Mouse (Mus musculus) A20 (cell line): ENCODE measurements around the gene Ccng1.

ENCODE experiments used
- DNase-seq: peaks from one replicate; pipeline ENCODE4 v3.0.0-alpha.2; 2011; ENCODE audit warnings: low read depth, low spot score

Gene Ccng1

DNA sequence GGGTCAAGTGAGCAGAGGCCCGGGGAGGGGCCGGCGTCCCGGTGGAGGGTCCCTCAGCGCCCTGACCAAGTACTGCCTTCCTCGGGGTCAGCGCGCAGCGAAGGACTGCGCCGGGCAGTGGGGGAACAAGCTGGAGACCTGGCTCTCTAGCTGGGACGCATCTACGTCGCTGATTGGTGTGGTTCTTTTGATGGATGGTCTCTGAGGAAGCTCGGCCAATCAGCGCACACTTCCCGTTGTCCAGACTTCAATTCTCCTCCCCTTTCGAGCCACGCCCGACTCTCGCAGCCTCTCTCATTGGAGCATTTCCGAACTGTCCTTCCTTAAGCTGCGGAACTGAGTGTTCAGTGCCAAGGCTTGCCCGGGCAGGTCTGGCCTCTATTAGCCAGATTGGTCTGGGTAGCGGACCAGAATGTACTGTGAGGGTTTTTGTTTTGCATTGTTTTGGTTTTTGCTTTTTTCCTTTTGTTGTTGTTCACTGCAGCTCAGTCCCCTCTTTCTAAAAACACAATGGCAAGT, at the start of gene Ccng1:
Gene Ccng1, minus strand, starts transcription at position 203 of the 519 bp plus-strand sequence.
- peak; percentile 95 for DNase-seq

DNA sequence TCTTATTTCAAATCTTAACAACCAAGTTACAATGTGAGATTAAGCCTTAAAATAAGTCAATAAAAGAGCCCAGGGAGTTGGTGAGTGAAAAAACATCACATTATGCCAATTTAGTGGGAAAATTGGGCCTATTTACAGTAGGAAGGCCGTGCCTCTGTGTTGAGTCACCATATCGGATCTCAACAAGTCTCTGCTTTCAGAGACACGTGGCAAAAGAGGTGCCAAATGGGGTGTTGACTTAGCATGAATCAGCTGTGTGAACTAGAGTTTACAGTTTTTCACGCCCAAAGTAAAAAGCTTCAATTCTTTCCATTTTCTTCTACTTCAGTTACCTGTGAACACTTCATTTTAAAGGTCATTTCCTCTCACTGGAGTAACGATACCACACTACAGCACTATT, 35.2 kb upstream of the Ccng1 start:
- DNase-seq, result no peak

DNA sequence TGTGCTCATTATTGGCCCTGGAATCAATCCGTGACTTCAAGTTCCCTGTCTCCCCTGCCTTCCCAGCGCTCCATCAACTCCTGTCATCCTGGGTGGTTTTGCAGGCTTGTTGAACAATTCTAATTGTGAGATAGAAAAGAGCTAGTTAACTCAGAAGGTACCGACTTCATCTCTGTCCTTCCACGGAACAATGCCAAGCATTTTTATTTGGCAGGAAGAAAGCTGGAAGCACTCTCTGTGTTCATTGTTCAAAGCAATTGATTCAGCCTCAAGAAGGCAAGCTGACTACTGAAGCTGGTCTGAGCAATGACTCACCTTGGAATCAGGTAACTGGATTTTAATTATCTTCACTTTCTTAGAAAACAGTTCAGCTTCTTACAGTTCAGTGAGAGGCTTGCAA, 34.6 kb upstream of the Ccng1 start:
- DNase-seq, result no peak

DNA sequence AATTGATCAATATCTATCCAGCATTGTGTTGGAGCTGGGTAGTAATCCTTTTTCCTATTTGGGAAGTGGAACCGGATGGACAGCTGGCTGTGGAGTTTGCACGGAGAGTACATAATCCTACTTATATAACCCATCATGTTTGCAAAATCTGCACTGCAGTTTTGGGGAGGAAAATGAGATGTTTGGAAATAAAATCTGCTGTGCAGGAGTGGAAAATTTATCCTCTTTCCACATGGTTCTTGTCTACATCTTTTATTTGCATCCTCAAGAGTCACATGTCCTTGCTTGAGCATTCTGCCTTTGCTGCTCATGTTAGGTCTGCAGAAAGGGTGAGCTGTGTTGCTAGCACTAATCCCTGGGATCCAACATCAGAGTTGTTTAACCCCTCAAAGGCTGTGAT, 31.8 kb upstream of the Ccng1 start:
- DNase-seq, result no peak

DNA sequence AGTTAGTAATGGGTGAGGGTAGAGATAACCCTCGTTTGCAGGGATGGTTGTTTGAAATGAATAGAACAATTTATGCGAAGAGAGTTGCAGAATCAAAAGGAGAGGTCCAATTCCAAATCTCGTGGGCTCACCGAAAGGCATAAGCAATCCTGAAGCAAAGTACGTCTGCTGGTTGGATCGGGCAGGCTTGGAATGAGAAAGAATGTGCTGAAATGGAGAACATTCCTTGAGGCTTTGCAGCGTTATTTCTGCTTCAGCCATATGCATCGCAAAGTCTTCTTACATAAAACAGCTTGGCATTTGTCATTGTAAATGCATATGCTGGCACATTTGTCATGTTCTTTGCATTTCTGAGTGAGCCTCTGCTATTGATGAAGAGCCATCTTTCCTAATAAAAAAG, 29.2 kb upstream of the Ccng1 start:
- DNase-seq, result no peak

DNA sequence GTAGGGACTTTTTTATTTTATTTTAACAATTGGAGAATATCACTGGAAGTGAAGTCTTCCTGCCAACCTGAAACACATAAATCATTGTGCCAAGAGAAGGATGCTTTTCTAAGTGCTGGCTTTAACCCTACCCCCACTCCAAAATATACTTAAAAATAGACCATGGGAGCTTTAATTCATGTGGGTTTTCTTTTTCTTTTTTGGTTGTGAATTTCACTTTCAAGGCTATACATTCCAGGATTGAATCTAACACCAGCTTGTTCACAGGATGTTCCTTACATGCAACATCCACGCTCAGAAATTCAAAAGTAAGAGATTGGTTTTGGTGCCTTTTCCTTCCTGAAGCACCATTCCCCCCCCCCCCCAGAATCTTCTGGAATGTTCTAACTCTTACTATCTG, 28.2 kb upstream of the Ccng1 start:
- no peak for DNase-seq

DNA sequence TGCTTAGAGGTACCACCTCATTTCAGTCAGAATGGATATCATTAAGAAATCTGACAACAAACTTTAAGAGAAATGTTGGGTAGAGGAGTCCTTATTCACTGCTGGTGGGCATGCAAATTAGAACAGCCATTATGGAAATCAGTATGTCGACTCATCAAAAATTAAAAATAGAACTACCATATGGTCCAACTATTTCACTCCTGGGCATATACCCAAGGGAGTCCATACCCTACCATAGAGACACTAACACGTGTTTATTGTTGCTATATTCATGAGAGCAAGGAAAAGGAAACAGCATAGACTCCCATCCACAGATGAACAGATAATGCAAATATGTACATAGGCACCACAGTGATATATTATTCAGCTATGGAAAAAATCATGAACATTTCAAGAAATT, 26.7 kb upstream of the Ccng1 start:
- no peak for DNase-seq

DNA sequence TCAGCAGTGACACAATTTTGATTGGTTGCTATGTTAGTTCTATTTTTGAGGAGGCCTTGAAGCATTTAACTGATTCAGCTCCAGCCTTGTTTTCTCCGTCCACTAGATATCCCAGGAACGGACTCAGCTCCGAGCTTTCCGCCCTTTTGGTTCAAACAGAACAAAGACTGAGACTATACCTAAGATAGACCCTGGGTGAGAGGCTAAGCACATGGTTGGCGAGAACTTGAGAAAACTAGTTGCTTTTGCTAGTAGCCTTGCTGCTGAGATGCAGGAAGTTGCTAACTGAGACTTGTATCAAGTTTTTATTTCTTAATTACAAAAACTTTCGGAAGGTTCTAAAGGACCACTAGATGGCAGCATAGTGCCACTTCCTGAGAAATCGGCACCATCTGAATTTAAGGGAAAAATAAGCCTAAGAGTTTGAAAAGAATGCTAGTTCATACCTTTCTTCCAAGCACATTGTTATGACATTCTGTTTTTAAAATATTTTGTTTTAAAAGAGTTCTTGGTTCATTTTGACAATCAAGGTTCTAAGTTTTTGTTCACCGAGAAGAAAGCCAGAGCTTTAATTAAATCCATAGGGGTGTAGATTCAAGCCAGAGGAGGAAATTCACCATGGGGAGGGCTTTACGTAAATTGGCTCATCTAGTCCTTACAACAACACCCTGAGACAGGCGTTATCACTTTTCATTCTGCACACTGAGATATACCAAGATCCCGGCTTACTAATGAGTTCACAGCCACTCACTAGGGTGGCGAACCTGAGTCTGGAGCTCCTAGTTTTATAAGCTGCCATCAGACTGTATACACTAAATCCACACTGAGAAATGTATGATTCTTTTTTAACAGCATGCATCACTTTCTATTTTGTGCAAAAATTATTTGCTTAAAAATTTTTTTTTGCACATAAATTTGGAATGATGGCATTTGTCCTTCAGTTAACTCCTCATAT, 20.5 kb upstream of the Ccng1 start:
- peak; percentile 59 for DNase-seq

DNA sequence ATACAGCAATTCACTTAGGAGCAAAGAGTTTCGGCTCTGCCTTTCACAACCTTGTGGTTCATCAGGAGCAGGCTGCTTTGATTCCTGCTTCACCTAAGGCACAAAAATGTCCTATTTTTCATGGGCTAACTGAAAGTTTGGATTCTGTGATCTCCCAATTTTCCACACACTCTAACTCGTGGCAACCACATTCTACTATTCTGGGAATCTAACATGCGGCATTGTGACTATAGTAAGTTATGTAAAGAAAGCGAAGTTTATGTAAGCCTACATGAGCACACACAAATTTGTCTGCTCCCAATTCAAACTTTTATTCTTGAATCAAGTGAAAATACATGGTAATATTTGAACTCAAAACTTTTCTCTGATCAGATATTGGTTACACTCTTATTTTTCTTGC, 9.6 kb upstream of the Ccng1 start:
- no peak for DNase-seq

DNA sequence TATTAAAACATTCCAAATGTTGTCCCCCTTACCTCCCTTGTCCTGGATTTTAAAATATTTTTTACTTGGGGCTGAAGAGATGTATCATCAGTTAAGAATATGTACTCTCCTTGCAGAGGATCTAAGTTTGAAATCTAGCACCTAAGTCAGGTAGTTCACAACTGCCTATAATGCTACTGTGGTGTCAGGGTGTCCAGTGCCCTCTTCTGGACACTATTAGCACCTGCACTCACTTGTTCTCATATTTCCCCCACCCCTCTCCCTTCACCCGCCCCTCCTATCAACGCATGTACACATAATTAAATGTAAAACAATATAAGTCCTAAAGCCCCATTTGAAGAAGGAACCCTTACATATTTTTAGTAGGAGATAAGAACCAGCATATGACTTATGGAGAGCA, 8.3 kb upstream of the Ccng1 start:
- DNase-seq, result peak; percentile 58

DNA sequence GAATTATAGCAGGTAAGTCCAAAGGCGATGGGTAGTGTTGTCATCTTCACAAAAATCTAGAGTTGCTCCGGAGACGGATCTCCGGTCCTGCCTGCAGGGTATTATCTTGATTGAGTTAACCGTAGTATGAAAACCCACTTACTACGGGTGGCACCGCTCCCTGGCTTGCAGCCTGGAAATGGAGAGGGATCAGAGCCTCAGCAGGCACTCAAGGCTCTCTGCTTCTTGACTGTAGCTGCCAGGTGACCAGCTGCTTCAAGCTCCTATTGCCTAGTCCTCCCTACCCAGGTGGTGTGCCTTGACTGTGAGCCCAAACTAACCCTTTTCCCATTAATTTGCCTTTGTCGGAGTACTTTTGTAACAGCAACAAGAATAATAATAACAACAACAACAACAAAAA, 4.8 kb upstream of the Ccng1 start:
- no peak for DNase-seq

DNA sequence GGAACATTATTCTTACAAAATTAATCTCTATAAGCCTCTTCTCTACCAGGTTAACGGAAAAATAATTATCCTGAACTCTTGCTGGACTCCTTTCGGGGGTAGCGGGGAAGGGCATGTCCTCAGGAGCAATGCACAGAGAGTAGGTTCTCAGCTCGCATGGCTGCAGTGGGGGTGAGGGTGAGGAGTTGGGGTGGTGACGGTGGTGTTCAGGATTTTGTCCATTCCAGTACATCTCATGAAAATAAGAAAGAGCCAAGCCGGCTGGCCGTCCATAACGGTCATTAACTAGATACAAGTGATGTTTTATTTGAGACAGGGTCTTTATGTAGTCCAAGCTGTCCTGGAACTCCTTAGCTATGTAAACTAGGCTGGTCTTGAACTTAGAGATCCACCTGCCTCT, 857 bp upstream of the Ccng1 start:
- no peak for DNase-seq

DNA sequence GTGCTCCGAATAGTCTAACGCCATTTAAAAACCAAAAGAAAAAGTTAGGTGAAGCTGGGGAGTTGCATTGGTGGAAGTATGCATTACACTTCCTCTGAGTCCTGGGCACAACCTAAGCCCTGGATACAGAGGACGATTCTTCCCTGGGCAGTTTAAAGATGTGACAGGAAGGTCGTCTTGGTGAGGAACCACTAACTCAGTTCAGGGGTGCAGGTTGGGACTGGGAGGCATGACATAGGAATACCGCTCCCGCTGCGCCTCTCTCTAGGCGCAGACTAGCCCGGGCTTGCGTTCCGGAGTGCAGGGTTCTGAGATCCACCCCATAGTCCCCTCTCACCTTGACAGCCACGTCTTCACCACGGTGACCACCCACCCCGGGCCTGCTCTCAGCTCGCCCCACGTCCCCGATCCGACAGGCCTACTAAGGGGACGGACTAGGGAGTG, 425 bp downstream of the Ccng1 start:
- DNase-seq, result no peak

DNA sequence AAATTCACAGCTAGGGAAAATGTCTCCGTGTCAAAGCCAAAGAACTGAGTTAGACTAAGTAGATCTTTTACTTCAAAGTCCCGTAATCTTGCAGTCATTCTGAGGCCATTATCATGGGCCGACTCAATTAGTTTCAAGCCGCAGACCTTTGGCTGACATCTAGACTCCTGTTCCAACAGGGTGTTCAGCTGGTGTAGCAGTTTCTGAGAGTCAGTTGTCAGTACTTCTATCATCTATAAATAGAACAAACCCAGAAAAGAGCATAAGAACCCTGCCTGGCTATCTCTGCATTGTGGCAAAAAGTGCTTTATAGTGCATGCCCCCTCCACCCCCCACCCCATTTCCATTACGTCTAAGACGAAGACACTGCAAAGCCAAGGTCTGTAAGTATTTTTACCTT, 1.3 kb downstream of the Ccng1 start:
- no peak for DNase-seq

DNA sequence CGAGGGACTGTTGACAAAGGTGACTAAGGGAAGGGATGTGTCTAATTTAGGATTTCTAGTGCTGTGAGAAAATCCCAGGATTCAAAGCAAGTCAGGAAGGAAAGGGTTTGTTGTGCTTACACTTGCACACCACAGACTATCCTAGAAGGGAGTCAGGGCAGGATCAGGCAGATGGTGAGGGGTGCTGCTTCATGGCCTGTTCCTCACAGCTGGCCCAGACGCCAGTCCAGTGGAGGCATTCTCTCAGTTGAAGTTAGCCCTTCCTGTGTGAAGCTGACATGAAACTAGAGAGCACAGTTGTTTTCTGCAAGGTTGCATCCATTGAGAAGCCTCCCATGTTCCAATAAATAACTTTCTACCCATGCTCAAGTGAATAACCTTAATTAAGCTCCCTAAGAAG, 7.4 kb downstream of the Ccng1 start:
- no peak for DNase-seq

DNA sequence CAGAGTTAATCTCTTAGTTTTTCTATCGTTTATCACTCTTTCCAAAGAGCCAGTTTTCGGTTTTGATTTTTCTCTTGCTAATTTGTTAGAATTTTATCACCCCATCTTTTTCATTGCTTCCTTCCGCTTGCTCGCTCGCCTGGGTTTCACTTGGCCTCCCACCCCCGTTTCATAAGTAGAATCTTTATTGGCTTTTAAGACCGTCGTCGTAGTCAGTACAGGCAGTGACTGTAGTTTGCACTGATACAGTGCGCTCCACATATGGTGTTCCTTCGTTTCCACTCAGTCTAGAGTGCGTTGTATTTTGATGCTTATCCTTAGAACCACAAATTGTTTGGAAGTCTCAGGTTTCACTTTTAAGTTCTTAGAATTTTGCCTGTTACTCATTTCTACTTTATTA, 8.8 kb downstream of the Ccng1 start:
- DNase-seq, result no peak

DNA sequence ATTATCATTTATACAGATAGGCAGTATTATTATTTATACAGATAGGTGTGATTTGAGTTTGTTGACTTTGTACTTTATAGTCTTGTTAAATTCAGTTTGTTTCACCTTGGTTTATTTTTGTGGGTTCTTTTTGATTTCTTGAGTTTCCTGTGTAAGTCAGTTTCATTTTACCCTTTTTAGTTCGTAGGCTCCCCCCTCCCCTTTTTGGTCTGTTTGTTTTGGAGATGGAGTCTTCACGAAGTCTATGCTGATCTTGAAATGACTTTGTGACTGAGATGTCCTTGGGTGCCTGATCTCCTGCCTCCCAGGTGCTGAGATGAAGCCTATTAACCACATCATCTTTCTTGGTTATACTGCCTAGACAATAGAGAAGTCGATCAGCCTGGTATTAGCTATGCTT, 10.8 kb downstream of the Ccng1 start:
- DNase-seq, result no peak

DNA sequence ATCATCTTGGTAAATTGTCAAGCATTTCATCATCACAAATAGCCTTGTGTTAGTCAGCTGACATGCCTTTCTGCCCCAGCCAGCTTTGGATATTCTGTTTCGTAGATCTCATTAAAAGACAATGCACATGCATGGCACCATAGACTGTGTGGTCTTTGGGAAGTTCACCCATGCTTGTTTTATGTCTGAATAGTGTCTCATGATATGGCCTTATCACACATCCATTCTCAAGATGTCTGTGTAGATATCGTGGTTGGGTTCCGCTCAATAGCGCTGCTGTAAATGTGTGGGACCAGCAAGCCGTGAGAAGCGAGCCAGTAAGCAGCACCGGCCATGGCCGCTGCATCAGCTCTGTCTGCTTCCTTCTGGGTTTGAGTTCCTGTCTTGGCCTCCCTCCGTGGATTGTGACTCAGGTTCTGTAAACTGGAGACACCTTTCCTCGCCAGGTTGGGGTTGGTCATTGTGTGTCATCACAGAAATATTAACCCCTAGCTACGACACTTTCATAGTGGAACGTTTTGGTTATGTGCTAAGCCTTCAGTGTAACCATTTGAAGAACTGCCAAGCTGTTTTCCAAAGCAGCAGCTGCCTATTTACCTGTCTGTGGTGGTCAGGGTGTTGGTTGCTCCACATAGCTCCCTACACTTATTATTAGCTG, 13.4 kb downstream of the Ccng1 start:
- DNase-seq, result no peak

DNA sequence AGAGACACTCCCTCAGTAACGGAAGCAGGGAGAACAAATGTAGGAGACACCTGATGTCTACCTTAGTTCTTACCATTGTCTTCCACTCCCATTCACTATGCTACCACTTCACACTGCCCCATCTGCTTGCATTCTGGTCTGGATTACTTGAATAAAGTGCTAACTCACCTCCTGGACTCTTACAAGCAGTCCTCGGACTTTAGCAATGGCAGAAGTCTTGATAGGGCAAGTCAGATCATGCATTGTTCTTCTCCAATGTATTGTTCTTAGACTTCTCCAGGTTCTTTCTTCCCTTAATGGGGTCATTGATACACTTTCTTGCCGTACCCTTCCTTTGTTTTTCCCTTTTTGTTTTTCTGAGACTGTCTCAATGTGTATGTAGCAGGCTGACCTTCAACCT, 17.7 kb downstream of the Ccng1 start:
- DNase-seq, result no peak

DNA sequence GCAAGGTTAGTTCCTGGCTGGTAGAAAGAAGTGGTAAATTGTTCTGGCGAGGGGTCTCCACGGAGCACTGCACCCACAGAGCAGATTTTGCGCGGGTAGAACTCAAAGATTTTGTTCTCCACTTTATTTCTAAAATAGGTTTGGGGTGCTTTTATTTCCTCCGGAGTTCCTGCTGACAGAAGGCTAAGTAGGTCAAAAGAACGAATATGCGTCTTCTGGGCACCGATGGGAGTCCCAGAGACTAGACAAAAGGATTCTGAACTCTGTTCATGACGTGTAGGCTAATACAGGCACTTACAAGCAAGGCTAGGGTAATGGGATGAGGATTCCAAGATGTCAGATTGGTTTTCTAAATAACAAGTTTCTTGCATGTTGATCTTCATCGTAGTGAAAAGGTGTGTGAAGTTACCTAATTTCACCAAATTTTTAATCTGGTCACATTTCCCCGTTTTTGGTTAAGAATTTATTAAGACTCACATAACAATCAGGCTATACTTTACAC, 20.8 kb downstream of the Ccng1 start:
- DNase-seq, result peak; percentile 19

DNA sequence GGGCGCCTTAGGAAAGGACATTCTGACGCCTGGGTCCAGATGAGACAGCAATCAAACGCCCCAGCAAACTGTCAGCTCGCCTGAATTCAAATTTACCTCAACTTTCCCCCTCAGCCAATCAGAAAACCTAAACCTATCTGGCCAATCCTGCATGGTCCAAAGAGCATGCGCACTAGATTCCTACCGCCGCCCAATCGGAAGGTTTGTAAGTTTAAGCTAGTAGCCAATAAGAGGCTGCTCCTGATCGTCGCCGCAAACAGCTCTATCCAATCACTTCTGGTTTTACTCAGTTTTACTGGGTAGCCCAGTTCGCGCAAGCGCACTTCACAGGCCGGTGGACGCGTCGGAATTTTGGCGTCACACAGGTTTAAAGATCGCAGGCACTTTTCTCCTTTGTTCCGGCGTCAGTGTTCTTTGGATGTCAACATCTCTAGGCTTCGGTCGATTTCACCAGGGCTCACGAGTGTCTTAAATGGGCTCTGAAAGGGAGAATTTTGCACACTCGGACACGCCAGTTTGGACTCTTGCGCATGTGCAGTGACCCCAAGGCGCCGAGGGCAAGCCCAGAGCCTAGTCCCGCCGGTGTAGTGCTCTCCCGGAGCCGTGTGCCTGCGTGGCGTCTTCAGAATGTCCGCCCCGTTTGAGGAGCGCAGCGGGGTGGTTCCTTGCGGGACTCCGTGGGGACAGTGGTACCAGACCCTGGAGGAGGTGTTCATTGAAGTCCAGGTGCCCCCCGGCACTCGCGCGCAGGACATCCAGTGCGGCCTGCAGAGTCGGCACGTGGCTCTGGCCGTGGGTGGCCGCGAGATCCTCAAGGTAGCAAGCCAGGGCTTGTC, 21.6 kb downstream of the Ccng1 start, which contains the start of the genes Hmmr and Nudcd2:
Gene Hmmr, minus strand, starts transcription at position 84 of the 836 bp plus-strand sequence.
Gene Nudcd2, plus strand, starts transcription at position 329 of the 836 bp plus-strand sequence.
- DNase-seq, result peak; percentile 97

DNA sequence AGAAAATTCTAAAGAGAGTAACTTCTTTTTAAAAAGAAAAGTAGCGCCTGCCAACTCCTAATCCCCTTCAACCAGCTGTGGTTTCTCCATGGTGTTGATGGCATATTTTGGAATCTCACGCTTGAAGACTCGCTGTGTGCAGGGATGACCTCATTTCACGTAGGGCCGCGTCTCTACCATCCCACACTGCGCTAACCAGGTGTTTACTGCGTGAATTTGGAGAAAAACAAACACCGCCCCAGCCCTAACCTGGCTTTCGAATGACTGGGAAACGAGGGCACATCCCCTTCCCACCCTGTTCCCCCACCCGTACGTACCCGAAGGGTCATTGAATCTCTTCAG, 22.1 kb downstream of the Ccng1 start:
- DNase-seq, result no peak
